Mouse (Mus musculus) R1 (cell line): ENCODE results near the gene Olfr765.
"Not testable (repeated sequence)": the region's sequence is repeated elsewhere in the genome, so short reads cannot be mapped to it uniquely, and the experiment has no call there.

Experiments used
- DNase-seq: peaks from one replicate; pipeline ENCODE4 v3.0.0-alpha.2; 2018; ENCODE audit warnings: low read depth, low spot score

Olfr765 gene

GRCm38 (mm10) chr10:129049898-129050297 is at the start of gene Olfr765:
Gene Olfr765, minus strand, starts transcription at chr10:129049998.
- not testable (repeated sequence) for DNase-seq

DNA sequence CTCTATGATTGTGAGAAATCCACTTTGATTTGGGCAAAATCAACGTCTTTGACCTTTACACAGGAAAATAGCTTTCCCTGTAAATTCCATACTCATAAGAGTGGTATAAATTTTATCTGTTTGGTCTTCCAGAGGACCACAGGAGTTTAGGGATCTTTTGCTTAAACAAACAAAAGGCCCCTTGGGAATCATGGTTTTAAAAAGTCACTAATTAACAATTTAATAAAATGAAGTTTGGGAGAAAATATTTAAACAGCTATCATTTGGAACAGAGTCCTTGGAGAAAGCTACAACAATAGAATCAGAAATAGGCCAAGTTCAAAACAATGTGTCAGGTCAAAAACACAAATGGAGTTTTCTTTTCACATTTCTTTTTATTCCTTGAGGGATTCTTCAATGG is 49.5 kb upstream of the Olfr765 start, which contains the start of gene Olfr768:
Gene Olfr768 (minus strand): TSS at position 101 of the 400 bp plus-strand sequence.
- no peak for DNase-seq

GRCm38 (mm10) chr10:129082810-129083209 is 33.0 kb upstream of the Olfr765 start, which contains the start of gene Olfr767:
Gene Olfr767, minus strand, starts transcription at chr10:129082910.
- not testable (repeated sequence) for DNase-seq

GRCm38 (mm10) chr10:129068877-129069276 is 19.1 kb upstream of the Olfr765 start, which contains the start of gene Olfr766-ps1:
Gene Olfr766-ps1, minus strand, starts transcription at chr10:129068977.
- DNase-seq: no peak

DNA sequence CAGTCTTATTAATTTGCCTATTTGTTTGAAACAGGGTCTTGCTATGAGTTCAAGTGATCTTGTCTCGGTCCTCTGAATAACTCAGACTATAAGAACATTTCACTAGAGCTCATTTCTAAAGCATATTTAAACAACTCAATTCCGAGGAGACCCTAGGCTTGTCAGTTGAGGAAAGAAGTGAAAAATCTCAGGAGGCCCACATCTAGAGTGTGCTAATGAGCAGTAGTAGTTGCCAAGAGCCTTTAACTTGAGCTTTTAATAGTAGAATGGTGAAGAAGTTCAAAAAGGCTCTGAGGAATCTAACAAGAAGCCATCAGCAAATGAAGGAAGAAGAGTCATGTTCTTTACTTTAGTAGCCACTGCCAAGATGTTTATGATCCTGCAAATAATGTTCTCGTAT is 10.0 kb downstream of the Olfr765 start, which contains the start of gene Olfr764-ps1:
Gene Olfr764-ps1 (minus strand): TSS at position 101 of the 400 bp plus-strand sequence.
- no peak for DNase-seq

DNA sequence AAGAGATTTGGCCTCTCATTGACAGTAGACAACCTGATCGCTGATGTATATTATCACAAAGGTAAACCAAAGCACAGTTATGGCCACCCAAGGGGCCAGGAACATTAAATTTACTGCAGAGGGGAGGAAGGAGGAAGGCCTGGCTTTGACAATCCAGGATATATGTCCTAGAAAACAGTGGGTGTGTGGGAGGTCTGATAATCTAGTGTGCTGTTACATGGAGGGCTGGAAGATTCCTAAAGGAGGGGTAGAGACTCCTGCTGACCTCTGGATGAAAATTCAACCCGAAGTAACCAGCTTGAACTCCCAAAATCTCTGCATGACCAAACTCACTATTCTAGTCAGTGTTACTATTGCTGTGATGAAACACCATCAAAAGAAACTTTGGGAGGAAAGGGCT is 21.5 kb downstream of the Olfr765 start:
- DNase-seq: no peak

DNA sequence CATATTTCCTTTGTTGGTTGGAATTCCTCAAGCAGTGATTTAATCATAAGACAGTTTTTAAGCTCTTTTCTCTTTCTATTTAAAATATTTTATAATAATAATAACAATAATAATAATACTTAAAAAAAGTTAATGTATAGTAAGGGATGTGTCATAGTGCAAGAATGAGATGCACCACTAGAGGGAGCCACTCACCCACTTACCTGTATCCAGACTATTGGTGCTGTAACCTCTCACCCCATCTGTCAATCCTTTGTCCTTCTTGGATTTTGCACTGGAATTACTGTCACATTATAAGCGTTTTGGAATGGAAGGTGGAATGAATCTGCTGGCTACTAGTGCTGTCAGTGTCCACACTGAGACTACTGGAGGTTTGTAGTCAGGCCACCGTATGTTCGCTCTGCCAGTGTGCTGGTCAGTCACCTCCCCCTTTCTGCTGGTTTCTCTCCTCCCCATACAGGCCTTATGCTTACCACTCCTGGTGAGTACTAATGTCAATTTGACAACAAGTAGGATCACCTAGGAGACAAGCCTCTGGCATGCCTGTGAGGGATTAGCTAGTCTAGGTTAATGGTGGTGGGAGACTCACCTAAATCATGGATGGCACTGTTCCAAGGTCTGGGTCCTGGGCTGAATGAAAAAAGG is 23.7 kb downstream of the Olfr765 start:
- DNase-seq: peak; percentile 52

GRCm38 (mm10) chr10:129023319-129023718 is 26.5 kb downstream of the Olfr765 start:
- no peak for DNase-seq

- no peak for DNase-seq
Measured at GRCm38 (mm10) chr10:129014477-129014876, 35.3 kb downstream of the Olfr765 start.

- not testable (repeated sequence) for DNase-seq
Measured at GRCm38 (mm10) chr10:129011511-129011910, 38.3 kb downstream of the Olfr765 start.

GRCm38 (mm10) chr10:129010288-129010841 is 39.4 kb downstream of the Olfr765 start, which contains the start of gene Olfr763:
Gene Olfr763, plus strand, starts transcription at chr10:129010791.
- DNase-seq: no peak

DNA sequence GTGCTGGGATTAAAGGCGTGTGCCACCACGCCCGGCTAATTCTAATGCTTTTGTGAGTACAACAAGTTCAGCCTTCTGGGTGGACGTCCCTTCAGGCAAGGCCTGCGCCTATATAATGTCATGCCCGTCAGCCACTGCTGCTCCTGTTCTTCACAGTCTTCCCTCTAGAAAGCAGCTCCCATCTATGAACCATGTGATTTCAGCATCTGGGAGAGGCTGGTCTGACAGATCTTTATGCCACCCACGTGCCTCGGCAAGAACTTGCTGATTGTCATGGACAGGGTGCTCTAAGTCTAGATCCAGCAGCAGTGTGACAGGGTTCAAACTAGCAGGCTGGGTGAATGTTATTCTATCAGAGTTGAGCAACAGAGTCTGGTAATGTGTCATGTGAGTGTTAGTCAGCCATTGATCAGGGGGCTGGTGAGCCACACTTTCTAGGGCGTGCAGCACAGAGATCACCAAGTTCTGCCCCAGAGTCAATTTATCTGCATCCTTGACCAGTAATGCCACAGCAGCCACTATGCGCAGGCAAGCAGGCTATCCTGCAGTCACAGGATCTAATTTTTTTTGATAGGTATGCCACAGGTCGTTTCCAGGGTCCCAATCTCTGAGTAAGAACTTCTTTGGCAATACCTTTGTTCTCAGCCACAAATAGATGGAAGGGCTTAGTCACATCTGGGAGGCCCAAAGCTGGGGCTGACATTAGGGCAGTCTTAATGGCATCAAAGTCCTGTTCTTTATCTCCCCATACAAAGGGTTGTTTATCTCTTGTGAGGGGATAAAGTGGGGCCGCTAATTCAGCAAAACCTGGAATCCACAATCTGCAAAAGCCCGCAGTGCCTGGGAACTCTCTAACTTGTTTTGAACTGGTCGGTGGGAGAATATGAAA is 45.5 kb downstream of the Olfr765 start:
- no peak for DNase-seq

GRCm38 (mm10) chr10:128996523-128997040 is 53.2 kb downstream of the Olfr765 start:
- no peak for DNase-seq

DNA sequence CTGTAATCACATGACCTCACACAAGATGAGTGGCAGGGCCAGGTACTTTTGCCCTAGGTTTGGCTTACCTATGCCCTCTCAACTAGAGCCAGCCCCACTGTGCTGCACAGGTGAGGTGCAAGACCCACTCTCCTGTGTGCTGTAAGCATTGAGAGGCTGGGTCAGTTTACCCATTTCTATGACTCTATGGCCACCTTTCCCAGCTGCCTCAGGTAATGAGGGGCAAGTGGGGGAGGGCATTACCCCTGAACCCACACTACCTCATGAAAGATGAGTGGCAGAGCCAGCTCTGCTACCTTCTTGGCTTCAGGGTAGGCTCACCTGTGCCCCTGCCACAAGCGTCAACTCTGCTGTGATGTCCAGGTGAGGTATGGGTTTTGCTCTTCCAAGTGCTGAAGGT is 54.0 kb downstream of the Olfr765 start:
- no peak for DNase-seq
